Mouse (Mus musculus): Measurements from ENCODE around the gene Shb. TPM values are rescaled to one million over a fixed set of nuclear protein-coding genes. Genes with fewer than 3 reads are reported as not detected.

The Shb gene
- 1.8 and 3.1 TPM in 2 replicates for total RNA-seq (2023)

DNA sequence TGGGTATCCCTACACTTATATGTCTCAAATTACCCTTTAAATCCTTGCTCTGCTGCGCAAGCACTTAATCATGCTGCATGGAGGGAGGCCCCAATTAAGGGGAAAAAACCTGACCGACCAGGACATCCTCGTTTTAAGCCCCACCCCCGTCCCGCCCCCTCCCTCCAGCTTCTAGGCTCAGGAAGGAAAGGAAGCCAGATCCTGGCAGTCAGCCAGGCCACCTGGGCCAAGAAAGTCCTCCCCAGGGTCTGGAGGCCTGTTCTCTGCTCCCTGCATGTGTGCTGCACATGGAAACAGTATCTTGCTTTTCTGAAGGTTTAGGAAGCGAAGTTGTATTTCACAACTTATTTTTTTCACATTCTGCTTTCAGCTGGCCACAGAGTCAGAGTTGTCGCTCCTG is at the start of gene Shb:
TSS of gene Shb (minus strand) at position 96 of the 400 bp plus-strand sequence.

DNA sequence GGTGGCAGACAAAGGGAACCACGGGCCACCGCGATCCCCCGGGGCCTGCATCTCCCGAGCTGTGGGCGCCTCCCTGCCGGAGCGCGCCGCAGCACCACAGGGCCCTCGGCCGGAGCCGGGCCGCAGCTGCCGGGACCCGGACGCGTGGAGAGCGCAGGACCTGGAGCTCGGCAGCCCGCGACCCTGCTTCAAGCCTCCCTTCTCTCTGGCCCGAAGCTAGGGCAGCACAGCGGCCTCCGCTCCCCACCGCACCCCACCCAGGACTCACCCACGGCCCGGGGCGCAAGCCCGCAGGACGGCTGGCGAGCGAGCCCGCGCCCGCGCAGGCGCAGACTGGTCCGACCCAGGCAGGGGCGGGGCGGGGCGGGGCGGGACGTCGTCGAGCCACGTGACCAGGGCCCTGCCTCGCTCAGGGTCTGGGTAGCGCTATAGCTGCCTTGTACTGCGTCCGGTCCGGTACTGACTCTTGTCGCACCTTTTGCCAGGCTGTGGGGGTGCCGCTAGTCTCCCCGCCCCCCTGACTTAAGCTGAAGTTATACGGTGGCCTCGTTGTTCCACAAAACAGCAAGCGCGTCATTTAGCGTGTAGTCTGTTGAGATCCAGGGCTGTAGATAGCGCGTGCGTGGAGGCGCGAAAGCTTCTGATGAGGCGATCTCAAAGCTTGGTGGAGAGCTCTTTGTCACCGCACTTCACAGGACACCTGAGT is 123.7 kb downstream of the Shb start, which contains the start of gene Slc25a51:
TSS of gene Slc25a51 (minus strand) at position 340 of the 706 bp plus-strand sequence.

Other genes starting within 250 kb of the Shb start
- 3.6 and 4.1 TPM in 2 replicates for gene Trmt10b, start 235.3 kb downstream of the Shb start, total RNA-seq (2023)
- gene Dcaf10, start 190.4 kb downstream of the Shb start, total RNA-seq (2023), result 19.6 and 30.0 TPM in 2 replicates
- 21.9 and 25.1 TPM in 2 replicates for gene Exosc3, start 189.7 kb downstream of the Shb start, total RNA-seq (2023)
- gene Slc25a51, start 123.7 kb downstream of the Shb start, total RNA-seq (2023), result 33.5 and 38.3 TPM in 2 replicates

Data from neutrophil, adult 65 days (primary cell).